Mouse (Mus musculus): Measurements from ENCODE around the gene Mta2. TPM values are rescaled to one million over a fixed set of nuclear protein-coding genes. Genes with fewer than 3 reads are reported as not detected.

The Mta2 gene
- polyA plus RNA-seq, 1 experiment from 2014 or later = 164 TPM

DNA sequence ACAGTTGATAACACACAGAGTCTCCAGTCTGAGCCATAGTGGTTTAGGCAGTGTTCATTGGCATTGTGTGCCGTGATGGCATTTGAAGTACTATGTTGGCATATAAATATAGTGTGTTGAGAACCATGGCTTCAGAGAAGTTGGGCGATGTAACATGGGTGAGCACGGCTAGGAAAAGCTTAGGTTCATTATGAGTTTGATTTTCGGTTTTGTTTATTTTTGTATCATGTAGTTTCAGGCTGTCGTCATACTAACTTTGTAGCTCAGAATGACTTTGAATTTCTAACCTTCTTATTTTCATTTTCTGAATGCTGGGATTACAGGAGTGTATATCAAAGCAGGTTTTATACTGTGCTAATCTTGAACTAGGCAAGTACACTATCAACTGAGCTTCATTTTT, 38.3 kb upstream of the Mta2 start:
- peaks cover 50% of the 10 kb centered on the region for H3K36me3 ChIP-seq (ENCODE audit: control insufficient read depth, insufficient read depth, low read length)
- no peak overlapping the region for H3K27ac ChIP-seq (ENCODE audit: low read length)
- H3K27me3 ChIP-seq (ENCODE audit: control insufficient read depth, insufficient read depth, low read depth, low read length) = no peaks in the 10 kb centered on the region
- peaks cover 9% of the 10 kb centered on the region for H3K4me1 ChIP-seq (replicated peaks; ENCODE audit: control insufficient read depth, insufficient read depth, low read length)
- 92% methylated on average over 5 of the region's 5 CpGs for WGBS
- no peak overlapping the region for H3K9ac ChIP-seq (ENCODE audit: low read length)
- H3K4me3 ChIP-seq (ENCODE audit: low read length) = no peak overlapping the region
- no peak for ATAC-seq (ENCODE audit: low read depth)
- H3K4me2 ChIP-seq (ENCODE audit: low read depth, low read length) = no peak overlapping the region
- no peaks in the 10 kb centered on the region for H3K9me3 ChIP-seq (ENCODE audit: control insufficient read depth, low read length)

DNA sequence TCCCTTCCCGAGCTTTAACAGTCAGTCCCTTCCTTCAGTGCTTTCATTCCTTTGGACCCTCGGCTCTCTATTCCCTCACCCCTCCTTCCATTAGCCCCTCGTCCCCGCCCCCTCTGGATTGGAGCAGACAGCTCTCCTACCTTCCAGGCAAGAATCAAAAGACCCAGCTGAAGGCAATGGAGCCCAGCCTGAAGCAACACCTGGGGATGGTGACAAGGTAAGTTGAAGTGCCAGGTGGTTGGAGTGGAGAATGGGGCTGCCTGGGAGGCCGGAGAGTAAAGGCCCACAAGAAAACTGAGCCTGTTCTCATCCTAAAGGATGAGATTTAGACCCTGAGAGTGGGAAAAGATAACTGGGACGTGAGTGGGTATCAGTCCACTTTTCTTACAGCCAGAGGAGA, 33.1 kb upstream of the Mta2 start:
- H3K4me3 ChIP-seq (ENCODE audit: low read length) = no peak overlapping the region
- 91% methylated on average over 6 of the region's 6 CpGs for WGBS
- no peak overlapping the region for H3K4me2 ChIP-seq (ENCODE audit: low read depth, low read length)
- no peaks in the 10 kb centered on the region for H3K9me3 ChIP-seq (ENCODE audit: control insufficient read depth, low read length)
- H3K9ac ChIP-seq (ENCODE audit: low read length) = no peak overlapping the region
- H3K27me3 ChIP-seq (ENCODE audit: control insufficient read depth, insufficient read depth, low read depth, low read length) = no peaks in the 10 kb centered on the region
- H3K27ac ChIP-seq (ENCODE audit: low read length) = no peak overlapping the region
- no peaks in the 10 kb centered on the region for H3K4me1 ChIP-seq (replicated peaks; ENCODE audit: control insufficient read depth, insufficient read depth, low read length)
- no peak for ATAC-seq (ENCODE audit: low read depth)
- peaks cover 81% of the 10 kb centered on the region for H3K36me3 ChIP-seq (ENCODE audit: control insufficient read depth, insufficient read depth, low read length)

GRCm38 (mm10) chr19:8911810-8912209, 29.9 kb upstream of the Mta2 start:
- Histone ChIP-seq H3K9me3 (ENCODE audit: control insufficient read depth, low read length) (no peaks in the 10 kb centered on the region), H3K27ac (ENCODE audit: low read length) (no peak overlapping the region), H3K4me3 (ENCODE audit: low read length) (no peak overlapping the region), H3K4me2 (ENCODE audit: low read depth, low read length) (no peak overlapping the region), H3K4me1 (replicated peaks; ENCODE audit: control insufficient read depth, insufficient read depth, low read length) (no peaks in the 10 kb centered on the region), H3K9ac (ENCODE audit: low read length) (no peak overlapping the region), H3K36me3 (ENCODE audit: control insufficient read depth, insufficient read depth, low read length) (peaks cover 87% of the 10 kb centered on the region), H3K27me3 (ENCODE audit: control insufficient read depth, insufficient read depth, low read depth, low read length) (no peaks in the 10 kb centered on the region)
- ATAC-seq (ENCODE audit: low read depth) = no peak
- 91% methylated on average over 5 of the region's 5 CpGs for WGBS

DNA sequence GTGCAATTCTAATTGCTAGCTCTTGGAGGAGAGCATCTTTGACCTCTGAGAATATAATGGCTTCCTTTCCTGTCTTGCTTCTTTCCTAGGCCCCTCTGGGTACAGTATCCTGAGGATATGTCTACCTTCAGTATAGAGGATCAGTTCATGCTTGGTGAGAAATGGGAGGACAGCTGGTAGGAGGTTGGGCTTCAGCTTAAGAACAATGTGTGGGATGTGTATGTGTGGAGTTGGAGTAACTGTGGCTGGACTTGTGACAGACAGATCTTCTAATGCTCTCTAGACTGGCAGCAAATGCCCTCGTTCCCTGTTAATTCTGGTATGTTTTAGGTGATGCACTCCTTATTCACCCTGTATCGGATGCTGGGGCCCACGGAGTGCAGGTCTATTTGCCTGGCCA, 27.5 kb upstream of the Mta2 start:
- no peaks in the 10 kb centered on the region for H3K4me1 ChIP-seq (replicated peaks; ENCODE audit: control insufficient read depth, insufficient read depth, low read length)
- H3K27ac ChIP-seq (ENCODE audit: low read length) = no peak overlapping the region
- no peak overlapping the region for H3K9ac ChIP-seq (ENCODE audit: low read length)
- WGBS = 92% methylated on average over 3 of the region's 3 CpGs
- no peaks in the 10 kb centered on the region for H3K27me3 ChIP-seq (ENCODE audit: control insufficient read depth, insufficient read depth, low read depth, low read length)
- no peak overlapping the region for H3K4me3 ChIP-seq (ENCODE audit: low read length)
- no peaks in the 10 kb centered on the region for H3K9me3 ChIP-seq (ENCODE audit: control insufficient read depth, low read length)
- H3K4me2 ChIP-seq (ENCODE audit: low read depth, low read length) = no peak overlapping the region
- ATAC-seq (ENCODE audit: low read depth) = no peak
- H3K36me3 ChIP-seq (ENCODE audit: control insufficient read depth, insufficient read depth, low read length) = peaks cover 68% of the 10 kb centered on the region

DNA sequence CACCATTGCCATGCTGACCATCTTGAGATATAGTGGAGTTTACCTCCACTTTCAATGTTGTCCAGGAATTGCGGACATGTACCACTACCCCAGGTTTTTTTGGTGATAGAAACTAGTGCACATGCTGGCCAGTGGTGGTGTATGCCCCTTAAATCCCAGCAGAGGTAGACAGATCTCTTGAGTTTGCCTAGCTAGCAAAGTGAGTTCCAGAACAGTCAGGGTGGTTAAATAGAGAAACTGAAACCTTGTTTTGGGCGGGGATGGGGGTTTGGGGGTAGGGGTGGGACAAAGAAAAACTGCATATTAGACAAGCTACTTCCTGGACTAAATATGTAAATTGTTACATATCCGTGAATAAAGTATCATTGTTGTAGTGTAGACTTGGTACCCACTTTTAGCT, 22.7 kb upstream of the Mta2 start:
- Histone ChIP-seq H3K36me3 (ENCODE audit: control insufficient read depth, insufficient read depth, low read length) (peaks cover 30% of the 10 kb centered on the region), H3K4me1 (replicated peaks; ENCODE audit: control insufficient read depth, insufficient read depth, low read length) (peaks cover 9% of the 10 kb centered on the region), H3K4me2 (ENCODE audit: low read depth, low read length) (no peak overlapping the region), H3K9me3 (ENCODE audit: control insufficient read depth, low read length) (no peaks in the 10 kb centered on the region), H3K27ac (ENCODE audit: low read length) (no peak overlapping the region), H3K27me3 (ENCODE audit: control insufficient read depth, insufficient read depth, low read depth, low read length) (no peaks in the 10 kb centered on the region), H3K4me3 (ENCODE audit: low read length) (no peak overlapping the region), H3K9ac (ENCODE audit: low read length) (no peak overlapping the region)
- WGBS = 91% methylated on average over 3 of the region's 3 CpGs
- no peak for ATAC-seq (ENCODE audit: low read depth)

DNA sequence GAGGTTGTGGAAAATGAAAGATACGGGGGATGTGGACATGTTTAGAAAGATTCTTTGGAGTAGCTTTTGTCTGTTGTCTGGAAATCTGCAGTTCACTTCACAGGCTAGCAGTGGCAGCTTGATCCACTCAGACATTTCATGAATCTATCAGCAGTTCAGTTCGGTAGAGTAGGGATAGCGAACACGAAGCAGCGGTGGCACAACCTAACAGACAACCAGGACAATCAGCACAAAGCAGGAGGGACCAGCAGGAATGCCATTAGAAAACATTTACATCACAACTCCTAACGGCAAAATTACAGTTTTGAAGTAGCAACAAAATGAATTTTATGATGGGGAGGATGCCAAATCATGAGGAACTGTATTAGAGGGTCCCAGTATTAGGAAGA, 22.0 kb upstream of the Mta2 start:
- 64% methylated on average over 6 of the region's 6 CpGs for WGBS
- H3K36me3 ChIP-seq (ENCODE audit: control insufficient read depth, insufficient read depth, low read length) = peaks cover 23% of the 10 kb centered on the region
- H3K9ac ChIP-seq (ENCODE audit: low read length) = peak overlapping the region; percentile 81
- no peaks in the 10 kb centered on the region for H3K27me3 ChIP-seq (ENCODE audit: control insufficient read depth, insufficient read depth, low read depth, low read length)
- no peaks in the 10 kb centered on the region for H3K9me3 ChIP-seq (ENCODE audit: control insufficient read depth, low read length)
- peaks cover 9% of the 10 kb centered on the region for H3K4me1 ChIP-seq (replicated peaks; ENCODE audit: control insufficient read depth, insufficient read depth, low read length)
- no peak for ATAC-seq (ENCODE audit: low read depth)
- H3K27ac ChIP-seq (ENCODE audit: low read length) = peak overlapping the region; percentile 90
- H3K4me2 ChIP-seq (ENCODE audit: low read depth, low read length) = peak overlapping the region; percentile 76
- H3K4me3 ChIP-seq (ENCODE audit: low read length) = peak overlapping the region; percentile 74

DNA sequence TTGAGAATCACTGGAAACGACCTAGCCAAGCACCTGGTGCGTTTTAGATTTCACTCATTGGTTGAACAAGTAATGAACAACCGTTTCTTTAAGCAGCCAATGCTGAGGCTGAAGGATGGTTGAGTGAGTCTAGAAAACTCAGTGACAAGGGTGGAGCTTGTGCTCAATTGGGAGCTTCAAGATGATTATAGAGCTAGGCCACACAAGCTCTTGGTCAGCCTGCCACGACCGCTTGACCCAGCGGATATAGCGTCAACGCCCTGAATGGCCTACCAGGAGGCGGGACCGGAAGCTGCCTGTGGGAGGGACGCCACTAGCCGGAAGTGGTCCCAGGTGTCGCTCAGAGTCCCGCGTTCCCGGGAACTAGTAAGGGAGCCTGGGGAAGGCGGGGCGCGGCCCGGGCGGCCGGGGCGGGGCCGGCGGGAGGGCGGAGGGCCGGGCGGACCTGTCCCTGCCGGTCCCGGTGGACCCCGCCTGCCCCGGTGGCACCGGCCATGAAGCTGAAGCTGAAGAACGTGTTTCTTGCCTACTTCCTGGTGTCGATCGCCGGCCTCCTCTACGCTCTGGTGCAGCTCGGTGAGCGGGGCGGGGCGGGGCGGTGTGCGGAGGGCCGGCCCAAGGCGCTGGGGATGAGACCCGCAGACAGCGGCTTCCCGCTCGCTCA, 21.5 kb upstream of the Mta2 start, which contains the start of gene B3gat3:
Gene B3gat3 (plus strand): TSS at position 302 of the 664 bp plus-strand sequence.
- Histone ChIP-seq H3K4me1 (replicated peaks; ENCODE audit: control insufficient read depth, insufficient read depth, low read length) (peaks cover 9% of the 10 kb centered on the region), H3K4me2 (ENCODE audit: low read depth, low read length) (peak within 1 kb of the TSS; percentile 76), H3K36me3 (ENCODE audit: control insufficient read depth, insufficient read depth, low read length) (peaks cover 18% of the 10 kb centered on the region), H3K9ac (ENCODE audit: low read length) (peak within 1 kb of the TSS; percentile 81), H3K27ac (ENCODE audit: low read length) (peak within 1 kb of the TSS; percentile 90), H3K9me3 (ENCODE audit: control insufficient read depth, low read length) (no peaks in the 10 kb centered on the region), H3K4me3 (ENCODE audit: low read length) (peak within 1 kb of the TSS; percentile 74), H3K27me3 (ENCODE audit: control insufficient read depth, insufficient read depth, low read depth, low read length) (no peaks in the 10 kb centered on the region)
- peak; percentile 99 for ATAC-seq (ENCODE audit: low read depth)
- WGBS = 2% methylated on average over 36 of the region's 50 CpGs

GRCm38 (mm10) chr19:8920836-8921291, 20.8 kb upstream of the Mta2 start:
- Histone ChIP-seq H3K27me3 (ENCODE audit: control insufficient read depth, insufficient read depth, low read depth, low read length) (no peaks in the 10 kb centered on the region), H3K4me2 (ENCODE audit: low read depth, low read length) (peak overlapping the region; percentile 76), H3K9ac (ENCODE audit: low read length) (peak overlapping the region; percentile 81), H3K9me3 (ENCODE audit: control insufficient read depth, low read length) (no peaks in the 10 kb centered on the region), H3K4me1 (replicated peaks; ENCODE audit: control insufficient read depth, insufficient read depth, low read length) (peaks cover 9% of the 10 kb centered on the region), H3K36me3 (ENCODE audit: control insufficient read depth, insufficient read depth, low read length) (peaks cover 12% of the 10 kb centered on the region), H3K27ac (ENCODE audit: low read length) (peak overlapping the region; percentile 90), H3K4me3 (ENCODE audit: low read length) (peak overlapping the region; percentile 74)
- WGBS = under 1% methylated on average over 6 of the region's 6 CpGs
- no peak; the same call in 1 of the 2 replicates for ATAC-seq (ENCODE audit: low read depth)

DNA sequence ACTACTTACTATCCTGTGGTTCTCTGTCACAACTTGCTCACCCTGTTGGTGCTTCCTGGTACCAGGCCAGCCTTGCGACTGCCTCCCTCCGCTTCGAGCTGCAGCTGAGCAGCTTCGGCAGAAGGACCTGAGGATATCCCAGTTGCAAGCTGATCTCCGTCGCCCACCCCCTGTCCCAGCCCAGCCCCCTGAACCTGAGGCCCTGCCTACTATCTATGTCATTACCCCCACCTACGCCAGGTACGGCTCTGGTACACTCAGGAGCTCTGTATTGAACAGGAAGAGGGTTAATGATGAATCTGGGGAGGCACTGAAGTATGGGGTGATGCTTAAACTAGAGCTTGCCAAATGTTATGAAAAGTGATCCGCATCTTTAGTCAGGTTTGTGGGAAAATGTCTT, 19.9 kb upstream of the Mta2 start:
- WGBS = 71% methylated on average over 9 of the region's 9 CpGs
- Histone ChIP-seq H3K27ac (ENCODE audit: low read length) (no peak overlapping the region), H3K4me3 (ENCODE audit: low read length) (peak overlapping the region; percentile 74; the same call in 1 of the 2 replicates), H3K4me2 (ENCODE audit: low read depth, low read length) (peak overlapping the region; percentile 76; the same call in 1 of the 2 replicates), H3K9me3 (ENCODE audit: control insufficient read depth, low read length) (no peaks in the 10 kb centered on the region), H3K4me1 (replicated peaks; ENCODE audit: control insufficient read depth, insufficient read depth, low read length) (peaks cover 9% of the 10 kb centered on the region), H3K9ac (ENCODE audit: low read length) (peak overlapping the region; percentile 48; the same call in 1 of the 2 replicates), H3K36me3 (ENCODE audit: control insufficient read depth, insufficient read depth, low read length) (peaks cover 10% of the 10 kb centered on the region), H3K27me3 (ENCODE audit: control insufficient read depth, insufficient read depth, low read depth, low read length) (no peaks in the 10 kb centered on the region)
- ATAC-seq (ENCODE audit: low read depth) = no peak

Measured in lung, embryonic 16.5 days (tissue).